Mouse (Mus musculus): ENCODE results near the gene Ccdc187. TPM values are rescaled to one million over a fixed set of nuclear protein-coding genes. Genes with fewer than 3 reads are reported as not detected.

The Ccdc187 gene
- polyA plus RNA-seq, 1 experiment from 2014 or later: 0.21 TPM

DNA sequence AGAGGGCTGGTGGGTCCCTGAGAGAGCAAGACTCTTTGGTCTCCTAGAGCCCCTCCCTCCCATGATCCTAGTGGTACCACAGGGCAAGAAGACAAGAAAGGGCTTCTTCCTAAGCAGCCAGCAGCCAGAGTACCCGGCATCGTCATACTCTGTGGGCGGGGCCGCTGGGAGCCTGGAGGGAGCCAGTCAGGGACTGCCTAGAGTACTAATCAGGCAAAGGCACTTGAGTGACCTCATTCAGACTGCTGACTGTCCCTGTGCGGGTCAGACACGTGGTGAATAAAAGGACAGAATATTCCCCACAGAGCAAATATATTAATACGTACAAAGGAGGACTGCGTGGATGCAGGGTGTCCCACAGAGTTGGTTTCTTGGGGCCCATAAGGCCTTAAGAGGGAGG, 35.0 kb upstream of the Ccdc187 start:
- Histone ChIP-seq H3K36me3 (ENCODE audit: control insufficient read depth, insufficient read depth, low read length) (peaks cover 42% of the 10 kb centered on the region), H3K9me3 (replicated peaks; ENCODE audit: control insufficient read depth, low read length, poor library complexity, severe bottlenecking) (no peaks in the 10 kb centered on the region), H3K4me3 (ENCODE audit: low read depth, low read length) (no peak overlapping the region), H3K9ac (ENCODE audit: low read depth, low read length) (no peak overlapping the region), H3K27me3 (ENCODE audit: control insufficient read depth, insufficient read depth, low read depth, low read length) (no peaks in the 10 kb centered on the region), H3K4me2 (ENCODE audit: low read length) (no peak overlapping the region), H3K4me1 (ENCODE audit: control insufficient read depth, insufficient read depth, low read length) (no peaks in the 10 kb centered on the region), H3K27ac (ENCODE audit: low read length) (peak overlapping the region; percentile 36)
- peak; percentile 51 for ATAC-seq
- WGBS: 43% methylated on average over 8 of the region's 8 CpGs

DNA sequence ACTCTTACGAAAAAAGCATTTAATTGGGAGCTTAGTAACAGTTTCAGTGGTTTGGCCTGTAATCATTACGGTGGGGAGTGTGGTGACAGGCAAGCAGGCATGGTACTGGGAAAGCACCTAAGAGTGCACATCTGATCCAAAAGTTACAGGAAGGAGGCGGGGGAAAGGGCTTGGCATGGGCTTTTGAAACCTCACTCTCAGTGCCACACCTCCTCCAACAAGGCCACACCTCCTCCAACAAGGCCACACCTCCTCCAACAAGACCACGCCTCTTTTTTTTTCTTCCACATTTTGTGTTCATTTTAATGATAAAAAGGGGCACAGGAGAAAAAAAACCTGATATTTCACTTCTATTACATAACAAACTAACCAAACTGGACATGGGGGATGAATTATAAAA, 33.5 kb upstream of the Ccdc187 start:
- H3K27ac ChIP-seq (ENCODE audit: low read length): no peak overlapping the region
- 88% methylated on average over 4 of the region's 4 CpGs for WGBS
- H3K4me1 ChIP-seq (ENCODE audit: control insufficient read depth, insufficient read depth, low read length): no peaks in the 10 kb centered on the region
- no peak for ATAC-seq
- H3K9me3 ChIP-seq (replicated peaks; ENCODE audit: control insufficient read depth, low read length, poor library complexity, severe bottlenecking): no peaks in the 10 kb centered on the region
- H3K4me2 ChIP-seq (ENCODE audit: low read length): no peak overlapping the region
- H3K27me3 ChIP-seq (ENCODE audit: control insufficient read depth, insufficient read depth, low read depth, low read length): no peaks in the 10 kb centered on the region
- peaks cover 48% of the 10 kb centered on the region for H3K36me3 ChIP-seq (ENCODE audit: control insufficient read depth, insufficient read depth, low read length)
- no peak overlapping the region for H3K4me3 ChIP-seq (ENCODE audit: low read depth, low read length)
- no peak overlapping the region for H3K9ac ChIP-seq (ENCODE audit: low read depth, low read length)

DNA sequence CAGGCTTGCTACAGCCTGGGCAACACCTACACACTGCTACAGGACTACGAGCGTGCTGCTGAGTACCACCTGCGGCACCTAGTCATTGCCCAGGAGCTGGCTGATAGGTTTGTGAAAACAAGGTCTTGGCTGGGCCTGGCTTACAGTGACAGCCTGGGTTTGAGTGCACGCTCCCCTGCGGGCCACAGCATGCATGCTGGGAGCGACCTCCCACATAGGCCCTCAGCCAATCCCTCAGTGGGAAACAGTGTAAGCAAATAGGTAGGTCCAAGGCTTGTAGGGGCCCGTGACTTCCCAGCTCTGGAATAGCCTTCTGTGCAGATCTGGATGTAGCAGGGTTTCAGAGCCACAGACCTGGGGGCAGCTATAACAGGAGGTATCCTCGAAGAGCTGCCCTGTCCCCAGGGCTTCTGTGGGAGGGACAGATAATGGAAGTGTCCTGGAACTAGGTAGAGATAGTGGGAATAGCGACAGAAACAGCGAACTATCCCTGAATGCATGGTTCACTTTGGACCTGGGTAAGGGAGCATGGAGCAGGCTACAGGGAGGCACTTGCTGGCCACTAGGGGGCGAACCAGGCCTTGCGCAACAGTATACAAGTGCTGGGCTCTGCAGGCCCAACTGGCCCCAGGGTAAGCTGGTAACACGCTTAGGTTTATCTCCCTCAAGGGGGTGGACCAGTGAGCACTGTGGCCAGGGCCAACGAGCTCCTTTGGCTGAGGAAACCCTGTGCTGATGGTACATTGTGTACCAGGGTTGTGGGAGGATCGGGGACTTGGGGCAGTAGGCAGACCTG, 31.2 kb upstream of the Ccdc187 start:
- ATAC-seq: peak; percentile 40; the same call in 1 of the 2 replicates
- Histone ChIP-seq H3K9me3 (replicated peaks; ENCODE audit: control insufficient read depth, low read length, poor library complexity, severe bottlenecking) (no peaks in the 10 kb centered on the region), H3K9ac (ENCODE audit: low read depth, low read length) (no peak overlapping the region), H3K4me3 (ENCODE audit: low read depth, low read length) (no peak overlapping the region), H3K4me2 (ENCODE audit: low read length) (no peak overlapping the region), H3K27me3 (ENCODE audit: control insufficient read depth, insufficient read depth, low read depth, low read length) (no peaks in the 10 kb centered on the region), H3K27ac (ENCODE audit: low read length) (no peak overlapping the region), H3K4me1 (ENCODE audit: control insufficient read depth, insufficient read depth, low read length) (peaks cover 9% of the 10 kb centered on the region), H3K36me3 (ENCODE audit: control insufficient read depth, insufficient read depth, low read length) (peaks cover 39% of the 10 kb centered on the region)
- 69% methylated on average over 15 of the region's 15 CpGs for WGBS

DNA sequence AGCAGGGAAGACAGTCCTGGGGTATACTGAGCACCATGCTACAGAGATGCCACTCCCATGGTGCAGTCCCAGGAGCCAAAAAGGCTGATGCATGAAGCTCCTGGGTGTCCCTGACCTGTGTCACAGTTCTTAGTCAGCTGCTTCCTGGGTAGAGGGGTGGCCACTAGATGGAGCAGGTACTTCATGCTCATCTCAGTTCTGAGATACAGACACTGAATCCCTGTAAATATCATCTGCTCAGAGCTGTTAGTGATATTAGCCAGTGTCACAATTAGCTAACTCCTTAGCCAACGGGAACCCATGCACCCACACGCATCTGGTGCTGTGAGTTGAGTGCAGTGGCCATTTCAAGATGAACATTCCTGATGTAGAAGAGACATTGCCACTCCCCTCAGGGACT, 30.6 kb upstream of the Ccdc187 start:
- Histone ChIP-seq H3K9ac (ENCODE audit: low read depth, low read length) (no peak overlapping the region), H3K36me3 (ENCODE audit: control insufficient read depth, insufficient read depth, low read length) (peaks cover 34% of the 10 kb centered on the region), H3K9me3 (replicated peaks; ENCODE audit: control insufficient read depth, low read length, poor library complexity, severe bottlenecking) (no peaks in the 10 kb centered on the region), H3K4me3 (ENCODE audit: low read depth, low read length) (no peak overlapping the region), H3K4me2 (ENCODE audit: low read length) (no peak overlapping the region), H3K27ac (ENCODE audit: low read length) (no peak overlapping the region), H3K27me3 (ENCODE audit: control insufficient read depth, insufficient read depth, low read depth, low read length) (no peaks in the 10 kb centered on the region), H3K4me1 (ENCODE audit: control insufficient read depth, insufficient read depth, low read length) (peaks cover 15% of the 10 kb centered on the region)
- WGBS: 91% methylated on average over 2 of the region's 2 CpGs
- ATAC-seq: no peak

DNA sequence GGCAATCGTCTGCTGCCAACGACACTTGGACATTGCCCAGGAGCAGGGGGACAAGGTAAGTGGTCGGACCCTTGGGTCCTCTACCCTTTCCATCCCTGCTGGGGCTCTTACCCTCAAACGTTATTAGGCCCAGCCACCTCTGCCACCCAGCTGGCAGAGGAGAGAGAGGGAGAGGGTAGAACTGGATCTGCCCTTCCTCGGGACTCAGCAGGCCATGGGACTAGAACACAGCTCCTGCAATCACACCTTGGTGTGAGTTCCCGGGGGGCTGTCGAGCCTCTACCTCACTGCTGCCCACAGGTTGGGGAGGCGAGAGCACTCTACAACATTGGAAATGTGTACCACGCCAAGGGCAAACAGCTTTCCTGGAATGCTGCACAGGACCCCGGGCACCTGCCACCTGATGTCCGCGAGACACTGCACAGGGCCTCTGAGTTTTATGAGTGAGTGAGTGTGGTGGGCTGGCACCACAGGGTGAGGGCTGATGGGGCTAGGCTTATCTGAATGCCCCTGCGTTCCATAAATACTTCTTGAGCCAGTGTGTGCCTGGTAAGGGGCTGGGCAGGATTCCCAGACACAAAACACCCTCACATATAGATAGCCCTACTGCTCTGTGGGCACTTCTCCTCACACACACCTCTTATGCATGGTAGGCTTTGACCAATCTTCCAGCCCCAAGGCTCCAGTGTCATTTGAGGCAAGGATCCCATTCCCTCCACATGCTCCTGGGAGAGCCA, 29.4 kb upstream of the Ccdc187 start:
- Histone ChIP-seq H3K27me3 (ENCODE audit: control insufficient read depth, insufficient read depth, low read depth, low read length) (no peaks in the 10 kb centered on the region), H3K27ac (ENCODE audit: low read length) (no peak overlapping the region), H3K4me2 (ENCODE audit: low read length) (no peak overlapping the region), H3K9ac (ENCODE audit: low read depth, low read length) (no peak overlapping the region), H3K4me3 (ENCODE audit: low read depth, low read length) (no peak overlapping the region), H3K4me1 (ENCODE audit: control insufficient read depth, insufficient read depth, low read length) (peaks cover 27% of the 10 kb centered on the region), H3K36me3 (ENCODE audit: control insufficient read depth, insufficient read depth, low read length) (peaks cover 33% of the 10 kb centered on the region), H3K9me3 (replicated peaks; ENCODE audit: control insufficient read depth, low read length, poor library complexity, severe bottlenecking) (no peaks in the 10 kb centered on the region)
- 91% methylated on average over 13 of the region's 13 CpGs for WGBS
- no peak for ATAC-seq

DNA sequence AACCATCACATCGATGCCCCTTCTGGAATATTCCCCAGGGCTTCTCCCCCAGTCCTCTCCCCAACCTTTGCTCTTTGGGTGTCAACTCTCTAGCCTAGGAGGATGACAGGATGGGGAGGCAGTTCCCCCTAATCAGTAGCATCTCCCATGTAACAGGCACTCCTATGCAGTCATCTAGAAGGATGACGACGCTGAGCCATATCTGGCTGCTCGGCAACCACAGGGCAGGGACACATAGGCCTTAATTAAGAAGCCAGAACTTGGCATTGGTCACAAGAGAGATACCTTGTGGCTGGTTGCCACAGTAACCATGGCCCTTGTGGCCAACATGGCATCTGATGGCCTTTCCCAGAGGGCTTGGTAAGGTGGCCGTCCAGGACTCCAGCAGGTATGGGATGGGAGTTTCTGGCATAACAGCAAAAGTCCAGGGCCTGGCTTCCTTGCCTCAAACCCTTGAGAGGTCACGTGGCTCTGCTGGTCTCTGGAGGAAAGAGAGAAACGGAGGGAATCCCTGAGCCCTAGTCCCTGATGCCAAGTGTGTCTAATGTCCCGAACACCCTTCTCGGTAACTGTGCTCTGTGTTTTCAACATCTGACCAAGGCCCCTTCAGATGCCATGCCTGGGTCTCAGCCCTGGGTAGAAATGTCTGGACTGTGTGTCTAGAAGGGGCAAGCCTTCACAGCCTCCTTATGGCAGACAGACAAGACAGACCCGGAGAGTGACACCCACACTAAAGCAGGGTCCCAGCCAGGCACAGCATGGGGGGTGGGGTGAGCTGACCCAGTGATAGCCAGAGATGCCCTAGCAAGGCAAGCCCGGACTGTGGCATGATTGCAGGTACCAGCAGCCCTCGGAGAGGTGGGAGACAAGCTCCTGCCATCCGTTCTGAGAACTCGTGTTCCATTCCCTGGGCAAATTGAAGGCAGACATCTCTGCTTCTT, 26.2 kb upstream of the Ccdc187 start:
- H3K9me3 ChIP-seq (replicated peaks; ENCODE audit: control insufficient read depth, low read length, poor library complexity, severe bottlenecking): no peaks in the 10 kb centered on the region
- H3K27ac ChIP-seq (ENCODE audit: low read length): no peak overlapping the region
- 86% methylated on average over 14 of the region's 14 CpGs for WGBS
- H3K9ac ChIP-seq (ENCODE audit: low read depth, low read length): no peak overlapping the region
- H3K36me3 ChIP-seq (ENCODE audit: control insufficient read depth, insufficient read depth, low read length): peaks cover 16% of the 10 kb centered on the region
- H3K4me3 ChIP-seq (ENCODE audit: low read depth, low read length): no peak overlapping the region
- H3K27me3 ChIP-seq (ENCODE audit: control insufficient read depth, insufficient read depth, low read depth, low read length): no peaks in the 10 kb centered on the region
- peaks cover 49% of the 10 kb centered on the region for H3K4me1 ChIP-seq (ENCODE audit: control insufficient read depth, insufficient read depth, low read length)
- ATAC-seq: no peak
- no peak overlapping the region for H3K4me2 ChIP-seq (ENCODE audit: low read length)

DNA sequence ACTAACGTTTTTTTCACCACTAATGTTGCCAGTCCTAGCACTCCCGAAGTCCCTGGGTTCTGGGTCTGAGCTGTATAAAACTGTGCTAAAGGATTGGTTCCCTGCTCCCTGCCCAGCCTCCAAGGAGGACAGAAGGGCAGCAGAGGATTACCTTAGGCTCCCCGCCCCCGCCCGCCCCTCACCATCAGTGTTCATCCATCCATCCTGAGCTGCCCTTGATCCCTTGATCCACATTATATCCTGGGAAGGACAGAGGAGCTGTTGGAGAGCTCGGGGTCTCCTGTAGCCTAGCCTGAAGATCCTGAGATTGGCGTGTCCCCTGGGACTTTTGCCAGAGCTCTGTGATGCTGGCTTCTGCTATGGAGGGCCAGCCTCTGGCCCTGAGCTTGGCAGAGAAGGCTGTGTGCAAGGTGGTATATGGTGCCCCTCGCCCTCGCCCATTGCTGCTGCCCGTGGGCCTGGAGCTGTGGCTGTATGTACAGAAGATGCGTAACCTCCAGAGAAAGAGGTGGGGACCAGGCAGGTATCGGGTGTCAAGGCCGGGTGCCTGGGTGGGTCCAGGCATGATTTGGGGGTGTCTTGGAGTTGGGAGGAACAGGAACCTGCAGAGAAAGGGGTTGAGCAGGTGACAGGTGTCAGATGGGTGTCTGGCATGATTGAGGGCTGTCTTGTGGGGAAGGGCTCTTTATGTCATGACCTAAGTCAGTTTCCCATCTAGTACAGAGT, 25.3 kb upstream of the Ccdc187 start:
- ATAC-seq: no peak
- Histone ChIP-seq H3K4me1 (ENCODE audit: control insufficient read depth, insufficient read depth, low read length) (peaks cover 52% of the 10 kb centered on the region), H3K9me3 (replicated peaks; ENCODE audit: control insufficient read depth, low read length, poor library complexity, severe bottlenecking) (no peaks in the 10 kb centered on the region), H3K9ac (ENCODE audit: low read depth, low read length) (peak overlapping the region; percentile 28; the same call in 1 of the 2 replicates), H3K27me3 (ENCODE audit: control insufficient read depth, insufficient read depth, low read depth, low read length) (no peaks in the 10 kb centered on the region), H3K4me2 (ENCODE audit: low read length) (no peak overlapping the region), H3K36me3 (ENCODE audit: control insufficient read depth, insufficient read depth, low read length) (peaks cover 10% of the 10 kb centered on the region; the same call in 1 of the 2 replicates), H3K4me3 (ENCODE audit: low read depth, low read length) (no peak overlapping the region), H3K27ac (ENCODE audit: low read length) (no peak overlapping the region)
- 73% methylated on average over 13 of the region's 13 CpGs for WGBS

DNA sequence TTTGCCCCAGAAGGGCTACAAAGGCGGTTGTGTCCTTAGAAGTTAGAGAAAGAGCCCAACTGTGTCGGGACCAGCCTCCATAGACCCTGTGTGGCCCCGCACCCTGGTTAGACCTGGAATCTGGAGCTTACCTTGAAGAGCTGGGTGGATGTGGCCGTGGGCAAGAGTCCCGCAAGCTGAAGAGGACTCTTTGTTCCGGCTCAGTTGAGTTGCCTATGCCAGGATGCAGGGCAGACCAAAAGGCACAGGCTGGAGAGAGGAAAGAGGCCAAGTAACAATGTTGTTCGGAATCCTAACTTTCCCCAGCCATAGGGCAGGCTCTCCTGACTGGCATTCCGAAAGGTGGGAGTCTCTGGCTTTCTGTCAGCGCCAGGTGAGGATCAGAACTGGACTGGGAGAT, 24.8 kb upstream of the Ccdc187 start:
- peaks cover 54% of the 10 kb centered on the region for H3K4me1 ChIP-seq (ENCODE audit: control insufficient read depth, insufficient read depth, low read length)
- no peaks in the 10 kb centered on the region for H3K9me3 ChIP-seq (replicated peaks; ENCODE audit: control insufficient read depth, low read length, poor library complexity, severe bottlenecking)
- 87% methylated on average over 9 of the region's 9 CpGs for WGBS
- H3K27me3 ChIP-seq (ENCODE audit: control insufficient read depth, insufficient read depth, low read depth, low read length): no peaks in the 10 kb centered on the region
- H3K36me3 ChIP-seq (ENCODE audit: control insufficient read depth, insufficient read depth, low read length): peaks cover 5% of the 10 kb centered on the region; the same call in 1 of the 2 replicates
- H3K4me3 ChIP-seq (ENCODE audit: low read depth, low read length): no peak overlapping the region
- H3K9ac ChIP-seq (ENCODE audit: low read depth, low read length): peak overlapping the region; percentile 28; the same call in 1 of the 2 replicates
- no peak overlapping the region for H3K27ac ChIP-seq (ENCODE audit: low read length)
- H3K4me2 ChIP-seq (ENCODE audit: low read length): no peak overlapping the region
- no peak for ATAC-seq
